ENCODE assay signal across 9 mouse cellular contexts in the genomic region with DNA sequence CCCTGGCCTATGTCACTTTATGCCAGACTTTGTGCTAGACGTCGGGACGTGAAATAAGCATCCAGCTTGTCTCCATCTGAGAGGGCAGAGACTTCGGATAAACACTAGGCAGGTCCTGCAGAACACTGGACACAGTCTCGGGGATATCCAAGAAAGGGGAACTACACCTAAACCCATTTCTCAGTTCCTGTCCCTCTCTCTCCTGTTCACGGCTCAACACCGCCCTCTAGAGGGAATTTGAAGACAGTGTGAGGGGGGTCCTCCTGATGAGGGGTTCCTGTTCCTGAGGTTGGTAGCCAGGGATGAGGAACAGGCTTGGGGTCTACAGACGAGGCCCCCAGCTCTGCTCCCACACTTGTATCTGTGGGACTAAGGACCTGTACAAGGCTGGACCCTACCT. TPM values are rescaled to one million over a fixed set of nuclear protein-coding genes. Genes with fewer than 3 reads are reported as not detected.
A peak's percentile ranks its signal among the peaks of the same experiment; 100 is the strongest.
DNase-seq lines count a peak whose midpoint lies in the region; TF ChIP-seq lines count a peak whose summit lies in the region.
"Had no signal": no experiment of that assay in that cellular context is flagged by ENCODE, and none has a peak within 500 bp of the region (broad histone marks: within the 10 kb centered on the region; RNA-seq: fewer than 3 reads in every experiment).

No protein-coding gene starts in this region.

- H3K27ac ChIP-seq in left cerebral cortex, adult 2 months, result no peak overlapping the region

- peak; percentile 72 for TF ChIP-seq CTCF in left cerebral cortex, adult 2 months (IDR thresholded peaks at IDR 0.05)

- DNase-seq in adrenal gland, adult 18-20 months (ENCODE audit: low spot score in 2 of 2), result peak; percentile 42 to 56
- no peak for DNase-seq in adrenal gland, adult 8-10 months
- no peak for DNase-seq in left cerebral cortex, adult 2 months (ENCODE audit: extremely low spot score in 1 of 2, low spot score in 2 of 2)
- no peak for DNase-seq in left cerebral cortex, adult 9 months (ENCODE audit: low spot score in 2 of 2)
- peak; percentile 81 for DNase-seq in embryo, embryonic 9.5 days (ENCODE audit: extremely low spot score)
- DNase-seq in kidney, postnatal 36 days, result peak; percentile 53 to 69
- peak; percentile 86 for DNase-seq in naive thymus-derived CD4-positive, alpha-beta T cell, adult 2 months (ENCODE audit: low read depth)
- peak; percentile 76 for DNase-seq in thymus, postnatal 25 days

- no peak overlapping the region for H3K4me3 ChIP-seq in left cerebral cortex, adult 2 months

- intact Hi-C loops in left cerebral cortex, adult 2 months (cut with DNase I), result loop anchor here (1.0 kb wide), 1 partner anchor 180 kb away; no protein-coding TSS in a partner anchor

RNA-seq across cellular contexts. Expression of a gene that starts 2.2 kb away (rescaled TPM):
- total RNA-seq in adrenal gland, adult 18-20 months (2021), result 100 to 1,000 TPM in 1 of 2 experiments, 10 to 100 TPM in 1; 61.8 to 134 TPM
- 100 to 1,000 TPM in 2 of 4 experiments, 10 to 100 TPM in 2; 47.3 to 133 (median 83.9) TPM for total RNA-seq in adrenal gland, adult 8-10 months (2022)
- 10 to 100 TPM; 11.2 to 16.4 TPM for total RNA-seq in left cerebral cortex, adult 2 months (2021)

RNA-seq across cellular contexts. Expression of a gene that starts 6.4 kb away (rescaled TPM):
- total RNA-seq in adrenal gland, adult 18-20 months (2021), result not detected
- not detected for total RNA-seq in adrenal gland, adult 8-10 months (2022)
- total RNA-seq in left cerebral cortex, adult 2 months (2021), result not detected
- total RNA-seq: left cerebral cortex, postnatal 10 days had no signal

RNA-seq across cellular contexts. Expression of a gene that starts 36.7 kb away (rescaled TPM):
- total RNA-seq in adrenal gland, adult 18-20 months (2021), result 10 to 100 TPM; 16.5 to 20.2 TPM
- 10 to 100 TPM; 22.7 to 24.9 (median 23.8) TPM for total RNA-seq in adrenal gland, adult 8-10 months (2022)
- 10 to 100 TPM; 12.5 to 13.1 TPM for total RNA-seq in left cerebral cortex, adult 2 months (2021)

RNA-seq across cellular contexts. Expression of a gene that starts 36.7 kb away (rescaled TPM):
- 10 to 100 TPM; 57.0 to 57.3 TPM for total RNA-seq in adrenal gland, adult 18-20 months (2021)
- 10 to 100 TPM; 56.5 to 79.9 (median 70.5) TPM for total RNA-seq in adrenal gland, adult 8-10 months (2022)
- 10 to 100 TPM; 36.2 to 36.9 TPM for total RNA-seq in left cerebral cortex, adult 2 months (2021)

Comparison
In these comparisons a context has a peak if more than half of its experiments do, and no peak if none do; other contexts are left out.
1. DNase-seq: peak in adrenal gland, adult 18-20 months (2 of 2), embryo, embryonic 9.5 days (single experiment), kidney, postnatal 36 days (2 of 2), naive thymus-derived CD4-positive, alpha-beta T cell, adult 2 months (single experiment) and thymus, postnatal 25 days (single experiment); none in adrenal gland, adult 8-10 months (single experiment), left cerebral cortex, adult 2 months (0 of 2) and left cerebral cortex, adult 9 months (0 of 2).